Mouse (Mus musculus) liver, postnatal 0 days (tissue): ENCODE data around the gene Rps6ka5. TPM values are rescaled to one million over a fixed set of nuclear protein-coding genes. Genes with fewer than 3 reads are reported as not detected.
A peak's percentile ranks its signal among the peaks of the same experiment; 100 is the strongest.

Experiments
- ATAC-seq: fragments of 200-750 bp; cut with Nextera tagmentation; 2 replicates; pipeline ENCODE4 v1.8.0; 2017; ENCODE audit warnings: mild to moderate bottlenecking, moderate library complexity
- DNase-seq: peaks from one replicate; pipeline ENCODE4 v3.0.0-alpha.2; 2016
- H3K27ac ChIP-seq: fragments of 300-500 bp; sonication (generic); 2 replicates; pipeline ENCODE4 v1.5.1; 2014; ENCODE audit warnings: antibody characterized with exemption, moderate library complexity, mild to moderate bottlenecking, low read depth
- H3K27me3 ChIP-seq: fragments of 300-500 bp; sonication (generic); 2 replicates; pipeline ENCODE4 v1.6.1; 2014; ENCODE audit warnings: low read length, control low read depth, mixed read lengths; ENCODE audit not compliant: insufficient read depth
- H3K36me3 ChIP-seq: fragments of 300-500 bp; sonication (generic); replicated peaks from 2 replicates; pipeline ENCODE4 v1.6.1; 2014; ENCODE audit warnings: mild to moderate bottlenecking, control low read depth, low read length, moderate library complexity, mixed read lengths; ENCODE audit not compliant: insufficient read depth
- H3K4me1 ChIP-seq: fragments of 300-500 bp; sonication (generic); 2 replicates; pipeline ENCODE4 v1.6.1; 2014; ENCODE audit warnings: antibody characterized with exemption, mild to moderate bottlenecking, control low read depth; ENCODE audit not compliant: insufficient read depth
- H3K4me2 ChIP-seq: fragments of 300-500 bp; sonication (generic); 2 replicates; pipeline ENCODE4 v1.6.1; 2014; ENCODE audit warnings: low read depth, mild to moderate bottlenecking, low read length, moderate library complexity, mixed read lengths
- H3K4me3 ChIP-seq: fragments of 300-500 bp; sonication (generic); 2 replicates; pipeline ENCODE4 v1.5.1; 2014; ENCODE audit warnings: low read depth, low read length
- H3K9ac ChIP-seq: fragments of 300-500 bp; sonication (generic); replicated peaks from 2 replicates; pipeline ENCODE4 v1.6.1; 2014; ENCODE audit warnings: mild to moderate bottlenecking, moderate library complexity
- H3K9me3 ChIP-seq: fragments of 300-500 bp; sonication (generic); 2 replicates; pipeline ENCODE4 v1.6.1; 2016; ENCODE audit warnings: mild to moderate bottlenecking, control low read depth, low read length, mixed read lengths
- CTCF ChIP-seq: sonication (generic); IDR thresholded peaks from 2 replicates; pipeline ENCODE4 v1.5.1; 2016; ENCODE audit warnings: antibody characterized with exemption, low read depth
- EP300 ChIP-seq: IDR thresholded peaks from 2 replicates; pipeline ENCODE4 v1.6.1; 2016; ENCODE audit warnings: antibody characterized with exemption, low read depth, mild to moderate bottlenecking
- WGBS: fragments of 180-500 bp; shearing (Covaris S2); extraction: QIAGEN DNeasy Blood & Tissue Kit; methylation state at CpG from one replicate; pipeline ENCODE4 v1.1.7; 2014; ENCODE audit not compliant: insufficient replicate concordance; 5-methylcytosine and 5-hydroxymethylcytosine counted together
- polyA plus RNA-seq: library from polyadenylated mRNA; unstranded; fragments of >200 nt; fragmentation: Nextera tagmentation; extraction: Ambion mirVana; gene quantifications from 2 replicates; pipeline ENCODE4 v1.2.1, GENCODE M21; 2015

Rps6ka5 gene
- polyA plus RNA-seq, 1 experiment from 2014 or later, result 1.6 TPM

DNA sequence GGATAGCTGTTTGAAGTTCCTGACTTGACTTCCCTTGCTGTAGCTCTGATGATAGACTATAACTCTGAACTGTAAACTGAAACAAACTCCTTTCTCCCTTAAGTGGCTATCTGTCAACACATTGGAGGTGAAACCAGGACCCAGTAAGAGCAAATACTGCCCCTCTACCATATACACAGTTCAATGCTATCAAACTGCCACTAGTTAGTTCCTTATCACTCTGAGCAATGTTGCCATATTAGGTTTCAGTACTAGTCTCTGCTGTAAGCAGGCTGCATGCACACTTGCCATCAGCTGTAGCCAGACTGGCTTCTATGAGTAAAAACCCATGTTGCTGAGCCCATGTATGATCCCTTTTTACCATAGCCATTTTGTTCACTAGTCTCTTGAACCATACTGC lies 38.6 kb downstream of the Rps6ka5 start:
- no peak overlapping the region for H3K9ac ChIP-seq
- no peaks in the 10 kb centered on the region for H3K4me1 ChIP-seq
- TF ChIP-seq EP300 (no peak), CTCF (no peak)
- no peak overlapping the region for H3K27ac ChIP-seq
- H3K4me2 ChIP-seq, result no peak overlapping the region
- DNase-seq, result no peak
- no peaks in the 10 kb centered on the region for H3K9me3 ChIP-seq
- no peak overlapping the region for H3K4me3 ChIP-seq
- H3K27me3 ChIP-seq, result no peaks in the 10 kb centered on the region
- no peaks in the 10 kb centered on the region for H3K36me3 ChIP-seq
- ATAC-seq, result 0 out of 2 replicates have a peak, but pooled peaks have one; percentile 25

DNA sequence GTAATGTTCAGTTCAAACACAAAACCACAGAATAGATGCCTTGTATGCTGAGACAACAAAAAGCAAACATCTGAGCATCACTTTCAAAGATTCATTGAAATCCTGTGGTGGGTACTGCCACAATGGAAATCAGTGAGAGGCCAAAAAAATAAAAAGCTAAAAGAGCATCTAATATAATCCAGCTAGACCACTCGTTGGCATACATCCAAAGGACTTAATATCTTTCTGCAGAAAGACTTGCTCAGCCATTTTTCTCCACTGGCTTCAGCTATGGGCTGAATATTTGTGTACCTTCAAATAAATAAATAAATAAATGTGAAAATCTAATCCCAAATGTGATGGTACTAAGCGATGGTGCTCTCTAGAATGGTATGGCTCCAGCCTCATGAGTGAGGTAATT lies 39.8 kb downstream of the Rps6ka5 start:
- Histone ChIP-seq H3K4me3 (no peak overlapping the region), H3K36me3 (no peaks in the 10 kb centered on the region), H3K4me1 (no peaks in the 10 kb centered on the region; the same call in 1 of the 2 replicates), H3K4me2 (no peak overlapping the region), H3K27me3 (no peaks in the 10 kb centered on the region), H3K9me3 (no peaks in the 10 kb centered on the region), H3K9ac (no peak overlapping the region), H3K27ac (no peak overlapping the region)
- WGBS, result 78% methylated on average over 2 of the region's 2 CpGs
- DNase-seq (no peak), ATAC-seq (no peak)
- TF ChIP-seq CTCF (no peak), EP300 (no peak)

DNA sequence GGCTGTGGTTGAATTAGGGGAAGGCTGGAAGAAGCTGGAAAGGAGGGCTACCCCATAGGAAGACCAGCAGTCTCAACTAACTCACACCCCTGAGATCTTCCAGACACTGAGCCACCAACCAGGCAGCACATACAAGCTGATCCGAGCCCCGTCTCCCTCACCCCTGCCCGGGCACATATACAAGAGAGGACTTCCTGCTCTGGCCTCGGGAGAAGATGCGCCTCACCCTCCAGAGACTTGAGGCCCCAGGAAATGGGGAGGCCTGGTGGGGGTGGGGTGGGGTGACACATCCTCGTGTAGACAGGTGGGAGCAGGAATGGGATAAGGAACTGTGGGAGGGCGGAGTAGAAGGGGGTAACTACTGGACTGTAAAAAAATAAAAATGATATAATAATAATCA lies 45.0 kb downstream of the Rps6ka5 start:
- H3K27ac ChIP-seq, result no peak overlapping the region
- no peak for ATAC-seq
- no peak for TF ChIP-seq CTCF
- no peak for TF ChIP-seq EP300
- H3K27me3 ChIP-seq, result no peaks in the 10 kb centered on the region
- DNase-seq, result peak; percentile 25
- 50% methylated on average over 7 of the region's 7 CpGs for WGBS
- no peak overlapping the region for H3K4me3 ChIP-seq
- H3K4me2 ChIP-seq, result 0 out of 2 replicates have a peak overlapping the region, but pooled peaks have one; percentile 35
- no peaks in the 10 kb centered on the region for H3K9me3 ChIP-seq
- H3K36me3 ChIP-seq, result peaks cover 7% of the 10 kb centered on the region; the same call in 1 of the 2 replicates
- H3K9ac ChIP-seq, result no peak overlapping the region
- H3K4me1 ChIP-seq, result peaks cover 5% of the 10 kb centered on the region

DNA sequence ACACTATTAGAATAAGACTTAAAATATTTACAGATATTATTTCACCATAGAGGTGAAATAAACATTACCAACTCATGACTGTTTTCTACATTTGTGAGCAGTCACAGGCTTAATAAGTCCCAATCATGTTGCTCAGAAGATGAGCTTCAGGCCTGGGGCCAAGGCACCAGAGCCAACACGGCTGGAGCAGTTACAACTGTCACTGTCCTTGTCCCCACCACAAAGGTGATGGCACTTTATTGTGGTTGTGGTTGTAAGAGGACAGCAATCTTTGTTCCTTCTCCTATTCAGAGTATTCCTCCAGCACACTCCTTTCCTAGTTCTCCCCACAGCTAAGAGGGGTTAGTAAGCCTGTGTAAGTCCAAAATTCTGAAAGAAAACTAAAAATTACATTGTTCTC lies 45.5 kb downstream of the Rps6ka5 start:
- ATAC-seq, result no peak
- no peak for DNase-seq
- Histone ChIP-seq H3K36me3 (peaks cover 8% of the 10 kb centered on the region; the same call in 1 of the 2 replicates), H3K4me1 (peaks cover 5% of the 10 kb centered on the region), H3K4me2 (no peak overlapping the region), H3K27ac (no peak overlapping the region), H3K9ac (no peak overlapping the region), H3K27me3 (no peaks in the 10 kb centered on the region), H3K4me3 (no peak overlapping the region), H3K9me3 (no peaks in the 10 kb centered on the region)
- TF ChIP-seq CTCF, result no peak
- no peak for TF ChIP-seq EP300
- WGBS, result 26% methylated on average over 1 of the region's 1 CpGs

DNA sequence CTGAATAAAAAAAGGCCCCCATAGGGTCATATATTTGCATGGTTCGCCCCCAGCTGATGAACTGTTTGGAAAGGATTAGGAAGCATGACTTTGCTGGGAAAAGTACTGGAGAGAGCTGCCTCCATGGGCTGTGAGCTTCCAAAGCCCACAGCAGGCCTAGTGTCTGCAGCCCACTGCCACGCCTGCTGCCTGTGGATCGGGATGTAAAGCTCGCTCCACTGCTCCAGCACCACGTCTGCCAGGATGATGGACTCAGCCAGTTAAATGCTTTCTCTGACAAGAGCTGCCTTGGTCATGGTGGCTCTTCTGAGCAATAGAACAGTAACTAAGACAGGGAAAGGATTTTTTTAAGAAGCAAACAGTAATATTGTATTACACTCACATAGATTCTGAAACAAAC lies 46.1 kb downstream of the Rps6ka5 start:
- H3K4me3 ChIP-seq, result no peak overlapping the region
- H3K27ac ChIP-seq, result no peak overlapping the region
- H3K4me2 ChIP-seq, result no peak overlapping the region
- H3K9me3 ChIP-seq, result no peaks in the 10 kb centered on the region
- H3K36me3 ChIP-seq, result peaks cover 8% of the 10 kb centered on the region; the same call in 1 of the 2 replicates
- DNase-seq (no peak), ATAC-seq (no peak)
- no peaks in the 10 kb centered on the region for H3K27me3 ChIP-seq
- H3K9ac ChIP-seq, result no peak overlapping the region
- WGBS, result 88% methylated on average over 5 of the region's 5 CpGs
- TF ChIP-seq CTCF (no peak), EP300 (no peak)
- H3K4me1 ChIP-seq, result peaks cover 5% of the 10 kb centered on the region

DNA sequence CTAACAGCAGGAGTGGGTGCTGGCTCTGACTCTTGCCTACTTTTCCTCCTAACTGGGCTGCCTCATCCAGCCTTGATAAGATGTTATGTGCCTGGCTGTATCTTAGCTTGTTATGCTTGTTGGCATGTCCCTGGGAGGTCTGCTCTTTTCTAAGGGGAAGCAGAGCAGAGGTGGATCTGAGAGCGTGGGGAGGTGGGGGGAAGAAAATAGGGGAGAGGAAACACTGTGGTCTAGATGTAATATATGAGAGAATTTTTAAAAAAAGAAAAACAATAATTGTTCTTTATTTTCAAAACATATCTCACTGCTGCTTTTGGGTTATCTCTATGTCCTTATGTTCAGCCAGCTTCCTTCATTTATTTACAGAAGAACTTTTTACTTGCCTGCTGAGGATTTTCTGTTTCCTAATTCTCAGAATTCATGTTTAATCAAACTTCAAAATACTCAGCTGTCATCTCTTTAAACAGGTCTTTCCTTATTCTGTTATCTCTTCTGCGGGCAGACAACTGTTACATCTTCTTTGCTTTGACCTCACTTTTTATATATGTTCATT lies 56.1 kb downstream of the Rps6ka5 start:
- H3K27me3 ChIP-seq, result no peaks in the 10 kb centered on the region
- no peak overlapping the region for H3K4me3 ChIP-seq
- peak overlapping the region; percentile 29; the same call in 1 of the 2 replicates for H3K27ac ChIP-seq
- H3K9ac ChIP-seq, result no peak overlapping the region
- no peak overlapping the region for H3K4me2 ChIP-seq
- ATAC-seq (peak; percentile 64), DNase-seq (no peak)
- H3K4me1 ChIP-seq, result peaks cover 2% of the 10 kb centered on the region; the same call in 1 of the 2 replicates
- H3K36me3 ChIP-seq, result peaks cover 4% of the 10 kb centered on the region; the same call in 1 of the 2 replicates
- WGBS, result 61% methylated on average over 2 of the region's 2 CpGs
- TF ChIP-seq CTCF, result no peak
- TF ChIP-seq EP300, result peak; percentile 84
- no peaks in the 10 kb centered on the region for H3K9me3 ChIP-seq
